27 mouse cellular contexts compared by ENCODE assay signal in the genomic region with DNA sequence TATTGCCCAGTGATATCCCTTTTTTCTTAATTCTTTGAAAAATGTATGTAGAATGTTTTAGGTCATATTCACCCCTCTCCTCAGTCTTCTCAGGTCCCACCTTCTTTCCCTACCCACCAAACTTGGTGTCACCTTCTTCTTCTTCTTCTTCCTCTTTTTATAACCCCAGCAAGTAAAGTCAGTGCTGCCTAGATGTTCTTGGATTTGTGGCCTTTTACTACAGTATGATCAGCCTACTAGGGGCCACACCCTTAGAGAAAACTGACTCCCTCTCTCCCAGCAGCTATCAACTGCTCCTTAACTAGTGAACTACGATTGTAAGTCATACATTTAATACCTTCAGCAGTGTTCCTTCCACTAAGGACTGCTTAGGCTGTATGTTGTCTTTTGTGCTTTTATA.
"Had no signal": no experiment of that assay in that cellular context is flagged by ENCODE, and none has a peak within 500 bp of the region (broad histone marks: within the 10 kb centered on the region; RNA-seq: fewer than 3 reads in every experiment).

No protein-coding gene starts in this region.

- H3K9ac ChIP-seq: embryonic facial prominence, embryonic 12.5 days; embryonic facial prominence, embryonic 13.5 days; embryonic facial prominence, embryonic 15.5 days; forebrain, embryonic 12.5 days; forebrain, embryonic 13.5 days; forebrain, postnatal 0 days had no signal

- H3K4me1 ChIP-seq: embryonic facial prominence, embryonic 10.5 days; embryonic facial prominence, embryonic 12.5 days; embryonic facial prominence, embryonic 13.5 days; embryonic facial prominence, embryonic 15.5 days; forebrain, embryonic 10.5 days; forebrain, embryonic 12.5 days; forebrain, embryonic 13.5 days; heart, embryonic 10.5 days had no signal

- DNase-seq: cerebellum, adult 9-10 months; cerebellum, adult 9-11 months; cerebellum, postnatal 10 days; cerebellum, postnatal 14 days; cerebellum, postnatal 25 days; cerebellum, postnatal 36 days; embryo, embryonic 11 days; forebrain, postnatal 0 days; gastrocnemius, adult 2 months; gastrocnemius, postnatal 10 days; gastrocnemius, postnatal 14 days; gastrocnemius, postnatal 25 days; gastrocnemius, postnatal 36 days; heart, adult 11 months; heart, adult 18-20 months; heart, adult 2 months had no signal

- H3K27ac ChIP-seq: embryonic facial prominence, embryonic 10.5 days; embryonic facial prominence, embryonic 12.5 days; embryonic facial prominence, embryonic 13.5 days; embryonic facial prominence, embryonic 15.5 days; forebrain, embryonic 10.5 days; forebrain, embryonic 12.5 days; forebrain, embryonic 13.5 days; gastrocnemius, adult 2 months; heart, adult 2 months; heart, embryonic 10.5 days had no signal

- H3K4me3 ChIP-seq: embryonic facial prominence, embryonic 10.5 days; embryonic facial prominence, embryonic 12.5 days; embryonic facial prominence, embryonic 13.5 days; embryonic facial prominence, embryonic 15.5 days; erythroblast, embryonic 14.5 days; forebrain, embryonic 10.5 days; forebrain, embryonic 12.5 days; forebrain, embryonic 13.5 days; gastrocnemius, adult 2 months; heart, adult 2 months; heart, embryonic 10.5 days had no signal

- H3K9me3 ChIP-seq: embryonic facial prominence, embryonic 10.5 days; embryonic facial prominence, embryonic 12.5 days; embryonic facial prominence, embryonic 13.5 days; embryonic facial prominence, embryonic 15.5 days; forebrain, embryonic 10.5 days; forebrain, embryonic 12.5 days; forebrain, embryonic 13.5 days; heart, embryonic 10.5 days had no signal

- ATAC-seq: forebrain, embryonic 13.5 days; forebrain, embryonic 14.5 days; forebrain, embryonic 16.5 days; forebrain, postnatal 0 days had no signal

- H3K4me2 ChIP-seq: embryonic facial prominence, embryonic 12.5 days; embryonic facial prominence, embryonic 13.5 days; embryonic facial prominence, embryonic 15.5 days; forebrain, embryonic 12.5 days; forebrain, embryonic 13.5 days had no signal
